Mouse (Mus musculus): ENCODE data around the gene S100pbp. TPM values are rescaled to one million over a fixed set of nuclear protein-coding genes. Genes with fewer than 3 reads are reported as not detected.

S100pbp gene
- polyA plus RNA-seq, 1 experiment from 2014 or later, result 10.9 TPM

DNA sequence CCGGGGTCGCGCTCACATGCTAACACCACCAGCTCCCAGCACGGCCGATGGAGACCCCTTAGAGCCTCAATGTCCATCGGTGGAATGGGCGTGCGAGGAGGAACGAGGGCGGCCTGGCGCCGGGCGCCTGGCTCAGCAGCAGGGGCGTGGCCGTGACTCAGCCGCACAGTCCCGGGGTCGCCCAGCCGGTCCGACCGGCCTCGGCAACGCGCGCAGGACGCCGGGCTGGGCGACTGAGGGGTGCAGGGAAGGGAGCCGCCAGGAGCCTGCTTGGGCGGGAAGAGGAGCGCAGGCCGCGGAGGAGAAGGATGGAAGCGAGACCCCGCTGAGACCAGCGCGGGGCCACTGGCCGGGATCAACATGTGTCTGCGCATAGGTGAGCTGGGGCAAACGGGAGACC lies 84.2 kb downstream of the S100pbp start, which contains the start of gene Tmem54:
Tmem54 (plus strand) TSS at position 193 of the 400 bp plus-strand sequence.
- peaks cover 77% of the 10 kb centered on the region for H3K27me3 ChIP-seq (replicated peaks)
- H3K4me2 ChIP-seq, result peak within 1 kb of the TSS; percentile 45
- H3K36me3 ChIP-seq, result no peaks in the 10 kb centered on the region
- H3K4me1 ChIP-seq, result peaks cover 9% of the 10 kb centered on the region; the same call in 1 of the 2 replicates
- ATAC-seq, result peak; percentile 30; the same call in 1 of the 2 replicates
- H3K9ac ChIP-seq, result no peak within 1 kb of the TSS
- H3K4me3 ChIP-seq, result peak within 1 kb of the TSS; percentile 15; the same call in 1 of the 2 replicates
- no peak within 1 kb of the TSS for H3K27ac ChIP-seq
- H3K9me3 ChIP-seq (replicated peaks), result no peaks in the 10 kb centered on the region
- 2% methylated on average over 40 of the region's 40 CpGs for WGBS (ENCODE audit: insufficient replicate concordance)

DNA sequence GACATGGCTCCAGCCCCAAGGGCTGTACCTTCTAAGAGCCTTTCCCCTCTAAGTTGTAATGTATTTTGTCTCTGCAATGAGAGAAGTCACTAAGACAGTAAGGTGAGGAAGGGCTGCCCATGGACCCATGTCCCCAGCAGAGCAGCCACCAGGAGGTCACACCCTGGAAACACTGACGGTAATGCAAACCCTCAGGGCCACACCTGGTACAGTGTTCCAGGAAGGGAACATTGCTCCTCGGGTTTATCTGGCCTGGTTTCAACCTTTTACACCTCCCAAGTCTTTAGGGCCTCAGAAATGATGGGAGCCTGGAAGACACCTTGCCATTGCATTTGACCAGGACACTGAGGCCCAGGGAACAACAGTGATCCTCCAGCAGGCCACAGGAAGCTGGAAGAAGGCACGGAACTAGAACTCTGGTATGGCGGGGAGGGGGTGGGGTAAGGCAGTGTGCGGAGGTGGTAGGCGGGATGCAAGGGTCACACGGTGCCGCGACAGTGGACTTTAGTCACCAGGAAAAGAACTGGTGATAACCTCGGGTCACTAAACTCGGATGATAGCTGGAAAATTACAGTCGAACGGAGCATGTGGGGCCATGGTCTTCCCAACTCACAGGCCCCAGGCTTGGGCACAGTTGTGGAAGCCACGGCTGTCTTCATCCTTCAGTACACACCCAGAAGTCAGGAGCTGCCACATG lies 87.2 kb downstream of the S100pbp start:
- H3K27me3 ChIP-seq (replicated peaks), result peaks cover 59% of the 10 kb centered on the region
- H3K4me1 ChIP-seq, result no peaks in the 10 kb centered on the region
- no peak; the same call in 1 of the 2 replicates for ATAC-seq
- 54% methylated on average over 14 of the region's 14 CpGs for WGBS (ENCODE audit: insufficient replicate concordance)
- H3K4me2 ChIP-seq, result no peak overlapping the region
- H3K9me3 ChIP-seq (replicated peaks), result no peaks in the 10 kb centered on the region
- H3K27ac ChIP-seq, result no peak overlapping the region
- no peak overlapping the region for H3K9ac ChIP-seq
- no peak overlapping the region for H3K4me3 ChIP-seq
- no peaks in the 10 kb centered on the region for H3K36me3 ChIP-seq

Other genes with a start within 250 kb of the S100pbp start
- 2.0 and 2.5 TPM in 2 replicates for gene Azin2, start 227.3 kb downstream of the S100pbp start, polyA plus RNA-seq (2016; fragmentation: Nextera tagmentation; extraction: Ambion mirVana)
- 176 and 179 TPM in 2 replicates for gene Ak2, start 197.8 kb downstream of the S100pbp start, polyA plus RNA-seq (2016; fragmentation: Nextera tagmentation; extraction: Ambion mirVana)
- 7.1 TPM in 2 replicates for gene Rnf19b, start 131.5 kb downstream of the S100pbp start, polyA plus RNA-seq (2016; fragmentation: Nextera tagmentation; extraction: Ambion mirVana)
- 1.9 and 2.0 TPM in 2 replicates for gene Tmem54, start 84.2 kb downstream of the S100pbp start, polyA plus RNA-seq (2016; fragmentation: Nextera tagmentation; extraction: Ambion mirVana)
- gene Hpca, start 67.7 kb downstream of the S100pbp start, polyA plus RNA-seq (2016; fragmentation: Nextera tagmentation; extraction: Ambion mirVana), result 1.9 and 2.3 TPM in 2 replicates
- 1.3 and 1.8 TPM in 2 replicates for gene Fndc5, start 52.7 kb downstream of the S100pbp start, polyA plus RNA-seq (2016; fragmentation: Nextera tagmentation; extraction: Ambion mirVana)
- gene Yars, start within 50 bp of the S100pbp start, polyA plus RNA-seq (2016; fragmentation: Nextera tagmentation; extraction: Ambion mirVana), result 92.4 and 92.9 TPM in 2 replicates
- 0.72 and 0.92 TPM in 2 replicates for gene C77080, start 71.7 kb upstream of the S100pbp start, polyA plus RNA-seq (2016; fragmentation: Nextera tagmentation; extraction: Ambion mirVana)
- 0.13 and 0.24 TPM in 2 replicates for gene Sync, start 97.9 kb upstream of the S100pbp start, polyA plus RNA-seq (2016; fragmentation: Nextera tagmentation; extraction: Ambion mirVana)
- 292 and 306 TPM in 2 replicates for gene Rbbp4, start 145.6 kb upstream of the S100pbp start, polyA plus RNA-seq (2016; fragmentation: Nextera tagmentation; extraction: Ambion mirVana)
- gene Zbtb8os, start 146.0 kb upstream of the S100pbp start, polyA plus RNA-seq (2016; fragmentation: Nextera tagmentation; extraction: Ambion mirVana), result 31.1 and 38.9 TPM in 2 replicates
- gene Zbtb8a, start 188.4 kb upstream of the S100pbp start, polyA plus RNA-seq (2016; fragmentation: Nextera tagmentation; extraction: Ambion mirVana), result 3.1 TPM in 2 replicates